Mouse (Mus musculus) midbrain, postnatal 0 days (tissue): ENCODE results near the gene Gm28051. TPM values are rescaled to one million over a fixed set of nuclear protein-coding genes. Genes with fewer than 3 reads are reported as not detected.

Experiments used
- ATAC-seq: fragments of 200-750 bp; cut with Nextera tagmentation; 2 replicates; pipeline ENCODE4 v1.8.0; 2017; ENCODE audit warnings: moderate number of reproducible peaks, mild to moderate bottlenecking, moderate TSS enrichment, moderate library complexity; ENCODE audit not compliant: low FRiP score
- DNase-seq: peaks from one replicate; pipeline ENCODE4 v3.0.0-alpha.2; 2015; ENCODE audit warnings: low spot score
- H3K27ac ChIP-seq: fragments of 300-500 bp; sonication (generic); 2 replicates; pipeline ENCODE4 v1.5.1; 2014; ENCODE audit warnings: low read depth, mild to moderate bottlenecking, low read length, mixed read lengths
- H3K27me3 ChIP-seq: fragments of 300-500 bp; sonication (generic); 2 replicates; pipeline ENCODE4 v1.6.1; 2014; ENCODE audit warnings: low read length, control low read depth, mixed read lengths; ENCODE audit not compliant: insufficient read depth
- H3K36me3 ChIP-seq: fragments of 300-500 bp; sonication (generic); 2 replicates; pipeline ENCODE4 v1.6.1; 2014; ENCODE audit warnings: low read length, control low read depth, mixed read lengths; ENCODE audit not compliant: insufficient read depth
- H3K4me1 ChIP-seq: fragments of 300-500 bp; sonication (generic); 2 replicates; pipeline ENCODE4 v1.6.1; 2014; ENCODE audit warnings: mild to moderate bottlenecking, control low read depth, antibody characterized with exemption, low read length, mixed read lengths; ENCODE audit not compliant: insufficient read depth
- H3K4me2 ChIP-seq: fragments of 300-500 bp; sonication (generic); 2 replicates; pipeline ENCODE4 v1.6.1; 2014; ENCODE audit warnings: low read depth, mild to moderate bottlenecking, low read length, mixed read lengths; ENCODE audit not compliant: poor library complexity, severe bottlenecking
- H3K4me3 ChIP-seq: fragments of 300-500 bp; sonication (generic); 2 replicates; pipeline ENCODE4 v1.5.1; 2014; ENCODE audit warnings: low read depth, mild to moderate bottlenecking, low read length, moderate library complexity
- H3K9ac ChIP-seq: fragments of 300-500 bp; sonication (generic); replicated peaks from 2 replicates; pipeline ENCODE4 v1.6.1; 2014; ENCODE audit warnings: mild to moderate bottlenecking, low read length, moderate library complexity, mixed read lengths; ENCODE audit not compliant: poor library complexity, severe bottlenecking
- H3K9me3 ChIP-seq: fragments of 300-500 bp; sonication (generic); 2 replicates; pipeline ENCODE4 v1.6.1; 2016; ENCODE audit warnings: low read length, control low read depth
- CTCF ChIP-seq: IDR thresholded peaks from 2 replicates; pipeline ENCODE4 v1.5.1; 2016; ENCODE audit warnings: antibody characterized with exemption, mild to moderate bottlenecking
- WGBS: fragments of 180-500 bp; shearing (Covaris S2); extraction: QIAGEN DNeasy Blood & Tissue Kit; methylation state at CpG from one replicate; pipeline ENCODE4 v1.1.7; 2014; 5-methylcytosine and 5-hydroxymethylcytosine counted together
- polyA plus RNA-seq: library from polyadenylated mRNA; unstranded; fragments of >200 nt; fragmentation: Nextera tagmentation; extraction: Ambion mirVana; gene quantifications from 2 replicates; pipeline ENCODE4 v1.2.1, GENCODE M21; 2015
- total RNA-seq: library from RNA; depleted of rRNA; stranded (reverse); fragments of >200 nt; gene quantifications from 2 replicates; pipeline ENCODE4 v1.2.3, GENCODE M21; 2014

Gene Gm28051
- total and polyA plus RNA-seq, 2 experiments from 2014 or later = 0.93 TPM; not detected in 1

DNA sequence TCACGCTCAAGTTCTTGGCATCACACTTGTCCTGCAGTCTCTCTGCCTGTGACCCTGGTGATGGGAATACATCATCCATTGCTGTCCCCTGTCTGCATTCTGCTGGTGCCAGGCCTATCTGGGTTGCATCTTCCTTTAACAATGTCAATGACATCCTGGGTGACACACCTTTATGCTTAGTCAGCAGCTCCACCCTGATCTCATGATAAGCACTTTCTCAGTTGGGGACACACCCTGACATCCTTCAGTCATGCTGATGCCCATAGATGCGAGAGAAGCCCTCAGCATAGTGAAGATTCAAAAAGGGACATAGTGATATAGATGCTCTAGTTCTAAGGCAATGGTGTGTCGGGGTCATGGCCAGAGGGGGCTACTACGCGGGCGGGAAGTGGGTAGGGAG, 32.4 kb downstream of the Gm28051 start:
- WGBS = 94% methylated on average over 6 of the region's 6 CpGs
- DNase-seq = no peak
- no peak overlapping the region for H3K4me3 ChIP-seq
- H3K9me3 ChIP-seq = no peaks in the 10 kb centered on the region
- no peak for TF ChIP-seq CTCF
- ATAC-seq = no peak
- H3K4me2 ChIP-seq = no peak overlapping the region
- no peak overlapping the region for H3K9ac ChIP-seq
- no peaks in the 10 kb centered on the region for H3K27me3 ChIP-seq
- H3K36me3 ChIP-seq = no peaks in the 10 kb centered on the region
- H3K4me1 ChIP-seq = peaks cover 3% of the 10 kb centered on the region; the same call in 1 of the 2 replicates
- no peak overlapping the region for H3K27ac ChIP-seq

DNA sequence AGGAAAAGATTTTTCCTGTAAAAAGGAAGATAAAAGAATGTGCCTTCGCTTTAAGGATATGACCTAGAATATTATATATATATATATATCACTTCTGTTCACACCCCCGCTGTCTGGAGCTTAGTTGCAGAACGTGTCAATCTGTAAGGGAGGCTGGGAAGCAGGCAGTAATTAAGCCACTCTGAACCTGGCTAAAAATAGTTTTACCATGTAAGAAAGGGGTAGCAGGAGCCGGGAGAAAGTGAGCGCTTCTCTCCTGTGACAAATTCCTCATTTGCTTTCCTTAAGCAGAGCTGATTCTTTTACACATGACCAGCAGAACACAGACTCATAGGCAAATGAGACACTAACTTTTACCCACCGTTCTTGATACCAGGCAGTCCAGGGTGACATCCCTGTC, 33.7 kb downstream of the Gm28051 start:
- no peak overlapping the region for H3K9ac ChIP-seq
- no peaks in the 10 kb centered on the region for H3K27me3 ChIP-seq
- DNase-seq (peak; percentile 64), ATAC-seq (no peak)
- H3K4me3 ChIP-seq = no peak overlapping the region
- H3K4me1 ChIP-seq = no peaks in the 10 kb centered on the region; the same call in 1 of the 2 replicates
- WGBS = 67% methylated on average over 6 of the region's 6 CpGs
- H3K36me3 ChIP-seq = no peaks in the 10 kb centered on the region
- no peaks in the 10 kb centered on the region for H3K9me3 ChIP-seq
- H3K27ac ChIP-seq = no peak overlapping the region
- no peak overlapping the region for H3K4me2 ChIP-seq
- TF ChIP-seq CTCF = no peak

DNA sequence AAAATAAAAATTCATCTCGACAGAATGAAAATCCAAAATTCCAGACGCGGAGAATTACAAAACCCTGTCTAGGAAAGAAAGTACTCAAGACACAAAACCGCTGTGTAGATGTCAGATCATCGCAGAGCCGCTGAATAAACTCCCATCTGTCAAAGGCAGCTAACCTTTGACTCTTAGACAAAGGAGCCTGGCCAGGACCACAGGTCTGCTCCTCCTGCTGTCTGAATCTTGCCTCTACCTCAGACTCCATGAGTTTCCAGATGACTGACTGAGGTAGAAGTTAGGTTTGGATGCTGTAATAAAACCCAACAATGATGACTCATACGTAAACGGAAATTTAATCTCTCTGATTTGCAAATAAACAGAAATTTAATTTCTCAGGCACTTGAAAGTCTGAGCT, 34.6 kb downstream of the Gm28051 start:
- no peak for TF ChIP-seq CTCF
- ATAC-seq (no peak), DNase-seq (no peak)
- H3K36me3 ChIP-seq = no peaks in the 10 kb centered on the region
- H3K9me3 ChIP-seq = no peaks in the 10 kb centered on the region
- WGBS = 68% methylated on average over 8 of the region's 8 CpGs
- H3K9ac ChIP-seq = no peak overlapping the region
- no peak overlapping the region for H3K27ac ChIP-seq
- H3K4me2 ChIP-seq = no peak overlapping the region
- no peaks in the 10 kb centered on the region; the same call in 1 of the 2 replicates for H3K4me1 ChIP-seq
- no peaks in the 10 kb centered on the region for H3K27me3 ChIP-seq
- H3K4me3 ChIP-seq = no peak overlapping the region

DNA sequence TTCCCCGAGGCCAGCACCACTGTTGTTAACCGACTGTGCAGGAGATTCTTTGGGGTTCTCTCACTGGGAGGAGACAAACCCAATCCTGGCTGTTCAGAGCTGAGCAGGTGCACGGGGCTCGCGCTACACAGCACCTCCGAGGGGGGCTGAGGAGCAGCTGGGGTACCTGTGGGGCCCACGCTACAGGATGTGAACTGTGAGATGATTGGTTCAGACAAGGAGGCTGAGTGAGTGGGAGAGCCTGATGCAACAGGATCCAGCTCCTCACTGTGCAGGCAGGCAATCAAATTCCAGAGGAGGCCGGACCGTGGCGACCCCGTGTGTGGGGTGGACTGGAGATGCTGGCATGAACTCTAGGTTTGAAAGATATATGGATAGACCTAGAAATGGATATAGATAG, 35.1 kb downstream of the Gm28051 start:
- 59% methylated on average over 11 of the region's 11 CpGs for WGBS
- no peak for ATAC-seq
- TF ChIP-seq CTCF = no peak

DNA sequence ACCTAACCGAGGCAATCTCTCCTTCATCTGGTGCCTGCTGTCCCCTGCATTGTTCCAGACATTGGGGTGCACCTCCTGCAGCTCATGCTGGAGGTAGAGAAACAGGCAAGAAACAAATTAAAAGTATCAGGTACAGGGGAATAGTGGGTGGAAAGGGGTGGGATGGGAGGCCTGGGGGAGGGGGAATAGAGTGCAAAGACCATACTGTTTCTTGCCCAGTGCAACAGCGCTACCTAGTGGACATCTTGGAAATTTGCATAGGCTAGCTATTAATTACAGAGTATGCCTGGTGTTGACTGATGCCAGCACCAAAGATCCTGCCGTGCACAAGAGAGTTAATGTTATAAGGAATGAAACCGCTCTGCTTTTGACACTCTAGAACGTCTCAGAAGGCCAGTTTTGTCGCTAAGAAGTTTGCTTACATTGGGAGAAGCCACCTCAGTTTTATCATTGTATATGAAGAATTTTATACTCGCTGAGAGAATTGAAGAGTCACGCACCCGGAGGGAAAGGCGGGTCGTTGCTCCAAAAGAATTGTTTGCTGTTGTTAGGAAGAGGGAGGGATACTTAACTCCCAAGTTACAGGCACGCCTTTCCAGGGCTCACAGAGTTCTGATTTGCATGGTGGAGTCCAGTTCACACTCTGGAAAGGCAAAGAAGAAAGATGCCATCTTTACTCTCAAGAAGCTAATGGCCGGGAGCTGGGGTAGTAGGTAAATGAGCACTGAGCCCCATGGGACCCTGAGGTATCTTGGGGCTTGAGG, 37.8 kb downstream of the Gm28051 start:
- Histone ChIP-seq H3K4me2 (peak overlapping the region; percentile 18; the same call in 1 of the 2 replicates), H3K27ac (no peak overlapping the region), H3K27me3 (no peaks in the 10 kb centered on the region), H3K9ac (no peak overlapping the region), H3K36me3 (no peaks in the 10 kb centered on the region), H3K9me3 (no peaks in the 10 kb centered on the region), H3K4me3 (no peak overlapping the region), H3K4me1 (no peaks in the 10 kb centered on the region; the same call in 1 of the 2 replicates)
- TF ChIP-seq CTCF = peak; percentile 89
- peak; percentile 81 for DNase-seq
- 28% methylated on average over 13 of the region's 13 CpGs for WGBS
- peak; percentile 76; the same call in 1 of the 2 replicates for ATAC-seq

More for the DNA sequence above, 35.1 kb downstream of the Gm28051 start:
- Histone ChIP-seq H3K27ac (no peak overlapping the region), H3K27me3 (no peaks in the 10 kb centered on the region), H3K4me2 (no peak overlapping the region), H3K4me1 (no peaks in the 10 kb centered on the region; the same call in 1 of the 2 replicates), H3K9me3 (no peaks in the 10 kb centered on the region), H3K9ac (no peak overlapping the region), H3K36me3 (no peaks in the 10 kb centered on the region), H3K4me3 (no peak overlapping the region)
- DNase-seq = no peak

DNA sequence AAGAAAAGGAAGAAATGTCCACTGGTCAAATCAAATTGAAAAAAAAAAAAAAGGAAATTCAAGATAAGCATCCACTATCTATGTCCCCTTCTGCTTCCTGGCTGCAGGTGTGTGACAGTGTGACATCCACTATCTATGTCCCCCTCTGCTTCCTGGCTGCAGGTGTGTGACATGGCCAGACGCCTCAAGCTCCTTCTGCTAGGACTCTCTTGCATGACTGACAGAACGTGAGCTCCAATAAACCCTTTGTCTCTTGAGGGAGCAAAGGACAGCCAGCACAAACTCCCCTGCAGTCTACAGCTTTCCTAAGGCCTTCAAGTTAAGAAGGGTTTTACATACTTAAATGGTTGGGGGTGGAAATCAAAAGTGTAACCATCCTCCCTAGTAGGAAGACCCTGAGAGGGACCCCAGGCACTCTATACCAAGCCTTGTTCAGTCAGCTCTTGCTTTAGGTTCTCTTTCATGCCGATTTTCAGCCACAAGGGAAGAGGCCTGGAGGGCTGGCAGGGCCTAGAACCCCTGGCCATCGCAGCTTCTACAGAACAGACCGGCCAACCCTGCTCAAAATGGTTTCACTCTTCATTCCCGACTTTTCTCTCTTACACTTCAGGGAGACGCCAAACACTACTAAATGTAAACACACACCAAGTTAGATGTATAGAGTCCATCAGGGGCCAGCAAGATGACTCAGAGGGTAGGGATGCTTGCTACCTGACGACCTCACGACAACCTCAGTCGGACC, 42.7 kb downstream of the Gm28051 start:
- ATAC-seq (no peak), DNase-seq (no peak)
- H3K9me3 ChIP-seq = no peaks in the 10 kb centered on the region
- 85% methylated on average over 10 of the region's 10 CpGs for WGBS
- no peak overlapping the region for H3K9ac ChIP-seq
- no peak overlapping the region for H3K4me2 ChIP-seq
- TF ChIP-seq CTCF = no peak
- H3K27me3 ChIP-seq = no peaks in the 10 kb centered on the region
- H3K4me1 ChIP-seq = no peaks in the 10 kb centered on the region; the same call in 1 of the 2 replicates
- no peak overlapping the region for H3K4me3 ChIP-seq
- no peaks in the 10 kb centered on the region for H3K36me3 ChIP-seq
- H3K27ac ChIP-seq = no peak overlapping the region
